Mouse (Mus musculus) CH12.LX (cell line): Measurements from ENCODE around the gene Elane. TPM values are rescaled to one million over a fixed set of nuclear protein-coding genes. Genes with fewer than 3 reads are reported as not detected.

Experiments
- DNase-seq: peaks from one replicate; pipeline ENCODE4 v3.0.0-alpha.2; 2013; ENCODE audit errors: extremely low read depth
- H3K27ac ChIP-seq: 2 replicates; pipeline ENCODE4 v1.5.1; 2012; ENCODE audit warnings: low read depth, mild to moderate bottlenecking, control low read depth, moderate library complexity; ENCODE audit not compliant: insufficient read depth
- H3K27me3 ChIP-seq: replicated peaks from 2 replicates; pipeline ENCODE3; 2012; ENCODE audit warnings: inconsistent platforms
- H3K36me3 ChIP-seq, 2 experiments: replicated peaks in 1 of 2; 2 replicates each; pipeline versions ENCODE3 to v1.6.1; 2012; ENCODE audit warnings: inconsistent platforms in 1 of 2, low read length in 1 of 2, mild to moderate bottlenecking in 1 of 2, mixed read lengths in 1 of 2, moderate library complexity in 1 of 2; ENCODE audit not compliant: control insufficient read depth in 1 of 2, insufficient read depth in 1 of 2
- H3K4me1 ChIP-seq, 2 experiments: 2 replicates each; pipeline ENCODE4 v1.6.1; 2012; ENCODE audit warnings: inconsistent platforms in 1 of 2, moderate library complexity in 1 of 2; ENCODE audit not compliant: insufficient read depth in 2 of 2, control insufficient read depth in 1 of 2
- H3K4me2 ChIP-seq: 2 replicates; pipeline ENCODE4 v1.6.1; 2012; ENCODE audit warnings: low read depth, mild to moderate bottlenecking, control low read depth; ENCODE audit not compliant: poor library complexity, insufficient read depth, severe bottlenecking
- H3K4me3 ChIP-seq, 3 experiments: fragments of 150-350 bp in 1 of 3; sonication (generic) in 1 of 3; replicated peaks in 1 of 3; 2 replicates each; pipeline versions ENCODE3 to v1.5.1; 2011 to 2012; ENCODE audit warnings: low read depth in 2 of 3, low read length in 2 of 3, mild to moderate bottlenecking in 2 of 3, moderate library complexity in 2 of 3, control low read depth in 1 of 3, improper control_type of control experiment in 1 of 3, inconsistent platforms in 1 of 3, mixed read lengths in 1 of 3; ENCODE audit not compliant: poor library complexity in 1 of 3
- H3K79me2 ChIP-seq: replicated peaks from 2 replicates; pipeline ENCODE4 v1.6.1; 2012; ENCODE audit warnings: mild to moderate bottlenecking, moderate library complexity; ENCODE audit not compliant: control insufficient read depth, poor library complexity, insufficient read depth, severe bottlenecking; ENCODE audit errors: extremely low read depth
- H3K9ac ChIP-seq: 2 replicates; pipeline ENCODE4 v1.6.1; 2012; ENCODE audit warnings: low read depth, mild to moderate bottlenecking, control low read depth, moderate library complexity; ENCODE audit not compliant: insufficient read depth
- H3K9me3 ChIP-seq: replicated peaks from 2 replicates; pipeline ENCODE3; 2012; ENCODE audit warnings: low read length, inconsistent platforms, mixed read lengths
- BHLHE40 ChIP-seq: IDR thresholded peaks from 2 replicates; pipeline ENCODE4 v1.6.1; 2011; ENCODE audit warnings: mild to moderate bottlenecking, low read depth, low read length, improper control_type of control experiment
- CHD1 ChIP-seq: IDR thresholded peaks from 2 replicates; pipeline ENCODE4 v1.6.1; 2012; ENCODE audit warnings: low read depth, low read length, improper control_type of control experiment, inconsistent platforms
- CHD2 ChIP-seq: IDR thresholded peaks from 2 replicates; pipeline ENCODE4 v1.6.1; 2011; ENCODE audit warnings: low read length, improper control_type of control experiment
- CTCF ChIP-seq, 2 experiments: IDR thresholded peaks in 1 of 2; conservative IDR thresholded peaks in 1 of 2; 2 replicates each; pipeline ENCODE4 v1.5.1; 2011 to 2012; ENCODE audit warnings: low read depth in 2 of 2, low read length in 2 of 2, improper control_type of control experiment in 1 of 2, inconsistent platforms in 1 of 2, mild to moderate bottlenecking in 1 of 2, moderate library complexity in 1 of 2
- E2F4 ChIP-seq: IDR thresholded peaks from 2 replicates; pipeline ENCODE4 v1.6.1; 2011; ENCODE audit warnings: low read depth, low read length, improper control_type of control experiment; ENCODE audit not compliant: insufficient replicate concordance
- ELF1 ChIP-seq: IDR thresholded peaks from 2 replicates; pipeline ENCODE4 v1.6.1; 2014; ENCODE audit warnings: low read depth, mild to moderate bottlenecking, inconsistent platforms, low read length, improper control_type of control experiment
- EP300 ChIP-seq: IDR thresholded peaks from 2 replicates; pipeline ENCODE4 v1.6.1; 2011; ENCODE audit warnings: low read length, improper control_type of control experiment
- ETS1 ChIP-seq: conservative IDR thresholded peaks from 2 replicates; pipeline ENCODE4 v1.6.1; 2012; ENCODE audit warnings: low read depth, mild to moderate bottlenecking, inconsistent platforms, low read length, improper control_type of control experiment, moderate library complexity
- HCFC1 ChIP-seq: IDR thresholded peaks from 2 replicates; pipeline ENCODE4 v1.6.1; 2012; ENCODE audit warnings: low read depth, mild to moderate bottlenecking, inconsistent platforms, low read length, improper control_type of control experiment
- IRF4 ChIP-seq: IDR thresholded peaks from 2 replicates; pipeline ENCODE4 v1.6.1; 2014; ENCODE audit warnings: low read depth, mild to moderate bottlenecking, inconsistent platforms, low read length, improper control_type of control experiment
- JUN ChIP-seq: IDR thresholded peaks from 2 replicates; pipeline ENCODE4 v1.6.1; 2011; ENCODE audit warnings: low read depth, mild to moderate bottlenecking, low read length, improper control_type of control experiment, moderate library complexity; ENCODE audit not compliant: insufficient read depth
- KAT2A ChIP-seq: IDR thresholded peaks from 2 replicates; pipeline ENCODE4 v1.6.1; 2012; ENCODE audit warnings: low read length, improper control_type of control experiment, inconsistent platforms; ENCODE audit not compliant: insufficient replicate concordance
- MAX ChIP-seq: IDR thresholded peaks from 2 replicates; pipeline ENCODE4 v1.6.1; 2011; ENCODE audit warnings: low read length, improper control_type of control experiment
- MAZ ChIP-seq: IDR thresholded peaks from 2 replicates; pipeline ENCODE4 v1.6.1; 2012; ENCODE audit warnings: low read depth, mild to moderate bottlenecking, inconsistent platforms, low read length, improper control_type of control experiment, moderate library complexity
- MEF2A ChIP-seq: IDR thresholded peaks from 2 replicates; pipeline ENCODE4 v1.6.1; 2014; ENCODE audit warnings: low read depth, mild to moderate bottlenecking, inconsistent platforms, low read length, improper control_type of control experiment, borderline replicate concordance
- MXI1 ChIP-seq: IDR thresholded peaks from 2 replicates; pipeline ENCODE4 v1.6.1; 2011; ENCODE audit warnings: mild to moderate bottlenecking, low read depth, low read length, improper control_type of control experiment
- MYC ChIP-seq: IDR thresholded peaks from 2 replicates; pipeline ENCODE4 v1.6.1; 2011; ENCODE audit warnings: low read depth, mild to moderate bottlenecking, improper control_type of control experiment, low read length
- NELFE ChIP-seq: IDR thresholded peaks from 2 replicates; pipeline ENCODE4 v1.6.1; 2011; ENCODE audit warnings: low read depth, low read length, improper control_type of control experiment
- NRF1 ChIP-seq: IDR thresholded peaks from 2 replicates; pipeline ENCODE4 v1.6.1; 2014; ENCODE audit warnings: low read depth, mild to moderate bottlenecking, inconsistent platforms, low read length, improper control_type of control experiment, moderate library complexity
- PAX5 ChIP-seq: IDR thresholded peaks from 2 replicates; pipeline ENCODE4 v1.6.1; 2012; ENCODE audit warnings: low read length, inconsistent platforms, mixed read lengths
- POLR2A ChIP-seq: IDR thresholded peaks from 2 replicates; pipeline ENCODE4 v1.6.1; 2011; ENCODE audit warnings: low read depth, mild to moderate bottlenecking, improper control_type of control experiment, low read length
- POLR2AphosphoS2 ChIP-seq: IDR thresholded peaks from 2 replicates; pipeline ENCODE4 v1.6.1; 2011; ENCODE audit warnings: low read depth, low read length, improper control_type of control experiment
- RCOR1 ChIP-seq: conservative IDR thresholded peaks from 2 replicates; pipeline ENCODE4 v1.6.1; 2012; ENCODE audit warnings: low read depth, mild to moderate bottlenecking, inconsistent platforms, low read length, improper control_type of control experiment
- SMC3 ChIP-seq: IDR thresholded peaks from 2 replicates; pipeline ENCODE4 v1.6.1; 2011; ENCODE audit warnings: low read depth, low read length, improper control_type of control experiment
- TBP ChIP-seq: conservative IDR thresholded peaks from 2 replicates; pipeline ENCODE4 v1.6.1; 2011; ENCODE audit warnings: low read depth, low read length, improper control_type of control experiment
- TCF12 ChIP-seq: IDR thresholded peaks from 2 replicates; pipeline ENCODE4 v1.6.1; 2014; ENCODE audit warnings: low read depth, mild to moderate bottlenecking, inconsistent platforms, low read length, improper control_type of control experiment
- USF1 ChIP-seq: IDR thresholded peaks from 2 replicates; pipeline ENCODE4 v1.6.1; 2014; ENCODE audit warnings: low read depth, mild to moderate bottlenecking, inconsistent platforms, low read length, improper control_type of control experiment
- ZC3H11A ChIP-seq: IDR thresholded peaks from 2 replicates; pipeline ENCODE4 v1.6.1; 2012; ENCODE audit warnings: low read depth, mild to moderate bottlenecking, inconsistent platforms, low read length, improper control_type of control experiment
- ZKSCAN1 ChIP-seq: IDR thresholded peaks from 2 replicates; pipeline ENCODE4 v1.6.1; 2012; ENCODE audit warnings: low read depth, inconsistent platforms, low read length, improper control_type of control experiment, borderline replicate concordance
- ZNF384 ChIP-seq: IDR thresholded peaks from 2 replicates; pipeline ENCODE4 v1.6.1; 2012; ENCODE audit warnings: low read depth, low read length, improper control_type of control experiment, inconsistent platforms
- dilution Hi-C: fragments of 300-500 bp; cut with MboI; formaldehyde crosslinking; loops from 2 replicates; pipeline ENCODE4 v1.14.3; 2020; ENCODE audit warnings: low sequenced_read_pairs; ENCODE audit not compliant: extremely low pct_unique_long_range_greater_than_20kb, extremely low pct_ligation_motif_present
- in situ Hi-C: fragments of 300-500 bp; cut with MboI; formaldehyde crosslinking; loops from 3 replicates; pipeline ENCODE4 v1.14.3; 2019; ENCODE audit warnings: low sequenced_read_pairs, low pct_ligation_motif_present, low pct_unique_long_range_greater_than_20kb, mixed read lengths
- polyA plus RNA-seq: library from polyadenylated mRNA; unstranded; fragments of >175 nt; gene quantifications from 2 replicates; pipeline ENCODE4 v1.2.1, GENCODE M21; 2012; ENCODE audit warnings: low read depth; ENCODE audit not compliant: insufficient read length
- total RNA-seq, 2 experiments: library from RNA; depleted of rRNA; stranded (reverse); fragments of 300-350 nt in 1 of 2; fragments of >200 nt in 1 of 2; gene quantifications; 2 replicates each; pipeline ENCODE4 v1.2.3; 2012 to 2014

Elane gene
- total and polyA plus RNA-seq, 3 experiments = not detected

- dilution Hi-C loops = no loop called here
- Histone ChIP-seq H3K4me2 (no peak overlapping the region), H3K27me3 (no peaks in the 10 kb centered on the region), H3K9me3 (peaks cover 4% of the 10 kb centered on the region), H3K36me3 (no peaks in the 10 kb centered on the region), H3K9ac (no peak overlapping the region), H3K27ac (no peak overlapping the region), H3K4me1 (peaks cover 2 to 33% of the 10 kb centered on the region in 2 experiments; a peak in 2 of 4 replicates), H3K4me3 (no peak overlapping the region), H3K79me2 (no peaks in the 10 kb centered on the region)
- in situ Hi-C loops = loop anchor here (5.0 kb wide), 1 partner anchor 89 kb away; no protein-coding TSS in a partner anchor
- no peak for DNase-seq
- TF ChIP-seq USF1 = no peak
- no peak for TF ChIP-seq SMC3
- TF ChIP-seq ZC3H11A = no peak
- no peak for TF ChIP-seq HCFC1
- no peak for TF ChIP-seq POLR2A
- TF ChIP-seq MYC = no peak
- no peak for TF ChIP-seq POLR2AphosphoS2
- TF ChIP-seq MAX = no peak
- no peak for TF ChIP-seq CHD1
- no peak for TF ChIP-seq JUN
These were observed 35.5 kb downstream of the Elane start for GRCm38 (mm10) chr10:79921572-79921971.

- dilution Hi-C loops (no loop called here), in situ Hi-C loops (loop anchor here (5.0 kb wide), 3 partner anchors 33 to 93 kb away; partner anchors contain the start of genes Cfd and Wdr18)
- Histone ChIP-seq H3K27me3 (no peaks in the 10 kb centered on the region), H3K4me2 (peak overlapping the region; percentile 92), H3K4me1 (peaks cover 2 to 38% of the 10 kb centered on the region in 2 experiments), H3K9me3 (peaks cover 4% of the 10 kb centered on the region), H3K4me3 (no peak overlapping the region), H3K9ac (peak overlapping the region; percentile 75; the same call in 1 of the 2 replicates), H3K79me2 (peaks cover 33% of the 10 kb centered on the region), H3K36me3 (peaks cover 0 to 6% of the 10 kb centered on the region in 2 experiments), H3K27ac (peak overlapping the region; percentile 81; the same call in 1 of the 2 replicates)
- DNase-seq = peak; percentile 81
- TF ChIP-seq KAT2A (no peak), ZNF384 (peak; percentile 12; the same call in 1 of the 2 replicates), RCOR1 (no peak), NRF1 (peak; percentile 48), BHLHE40 (0 out of 2 replicates have a peak, but pooled peaks have one; percentile 41), TCF12 (peak; percentile 76), E2F4 (0 out of 2 replicates have a peak, but pooled peaks have one; percentile 49), SMC3 (peak; percentile 100), TBP (no peak), CTCF (conservative IDR thresholded peaks at IDR 0.05 in 1 of 2, IDR thresholded peaks at IDR 0.05 in 1 of 2; ENCODE audit: low read depth in 2 of 2, low read length in 2 of 2) (peak; percentile 94 to 100), ETS1 (peak; percentile 56; the same call in 1 of the 2 replicates), CHD2 (no peak), JUN (no peak), EP300 (peak; percentile 53), NELFE (peak; percentile 79), PAX5 (no peak), ZC3H11A (peak; percentile 99), ELF1 (peak; percentile 61), MEF2A (peak; percentile 90), MXI1 (peak; percentile 52; the same call in 1 of the 2 replicates), HCFC1 (peak; percentile 52), MAZ (peak; percentile 60; the same call in 1 of the 2 replicates), POLR2A (peak; percentile 56; the same call in 1 of the 2 replicates), ZKSCAN1 (no peak), MYC (peak; percentile 64), POLR2AphosphoS2 (no peak), IRF4 (peak; percentile 86)
These were observed 39.1 kb downstream of the Elane start for GRCm38 (mm10) chr10:79924998-79925784.
